Mouse (Mus musculus) forebrain, embryonic 15.5 days (tissue): ENCODE results near the gene Stag2. TPM values are rescaled to one million over a fixed set of nuclear protein-coding genes. Genes with fewer than 3 reads are reported as not detected.

Experiments
- ATAC-seq: fragments of 200-750 bp; cut with Nextera tagmentation; replicated peaks from 2 replicates; pipeline ENCODE4 v1.8.0; 2017; ENCODE audit warnings: mild to moderate bottlenecking, moderate TSS enrichment, moderate library complexity
- H3K27ac ChIP-seq: fragments of 300-500 bp; sonication (generic); replicated peaks from 2 replicates; pipeline ENCODE4 v1.5.1; 2015; ENCODE audit warnings: mild to moderate bottlenecking, inconsistent platforms
- H3K27me3 ChIP-seq: fragments of 300-500 bp; sonication (generic); 2 replicates; pipeline ENCODE4 v1.6.1; 2015; ENCODE audit warnings: inconsistent platforms
- H3K36me3 ChIP-seq: fragments of 300-500 bp; sonication (generic); 2 replicates; pipeline ENCODE4 v1.6.1; 2015; ENCODE audit warnings: mild to moderate bottlenecking, inconsistent platforms
- H3K4me1 ChIP-seq: fragments of 300-500 bp; sonication (generic); 2 replicates; pipeline ENCODE4 v1.6.1; 2015; ENCODE audit warnings: inconsistent platforms
- H3K4me2 ChIP-seq: fragments of 300-500 bp; sonication (generic); replicated peaks from 2 replicates; pipeline ENCODE4 v1.6.1; 2015; ENCODE audit warnings: mild to moderate bottlenecking, inconsistent platforms
- H3K4me3 ChIP-seq: fragments of 300-500 bp; sonication (generic); 2 replicates; pipeline ENCODE4 v1.5.1; 2015; ENCODE audit warnings: mild to moderate bottlenecking, inconsistent platforms
- H3K9ac ChIP-seq: fragments of 300-500 bp; sonication (generic); replicated peaks from 2 replicates; pipeline ENCODE4 v1.6.1; 2015; ENCODE audit warnings: mild to moderate bottlenecking, inconsistent platforms
- H3K9me3 ChIP-seq: fragments of 300-500 bp; sonication (generic); 2 replicates; pipeline ENCODE4 v1.6.1; 2016; ENCODE audit warnings: inconsistent platforms
- WGBS: fragments of 180-500 bp; shearing (Covaris S2); methylation state at CpG from one replicate; pipeline ENCODE4 v1.1.7; 2015; ENCODE audit warnings: mixed read lengths; 5-methylcytosine and 5-hydroxymethylcytosine counted together
- polyA plus RNA-seq: library from polyadenylated mRNA; unstranded; fragments of >200 nt; fragmentation: Nextera tagmentation; extraction: Ambion mirVana; gene quantifications from 2 replicates; pipeline ENCODE4 v1.2.1, GENCODE M21; 2015

Stag2 gene
- 31.4 and 33.0 TPM in 2 replicates for polyA plus RNA-seq

DNA sequence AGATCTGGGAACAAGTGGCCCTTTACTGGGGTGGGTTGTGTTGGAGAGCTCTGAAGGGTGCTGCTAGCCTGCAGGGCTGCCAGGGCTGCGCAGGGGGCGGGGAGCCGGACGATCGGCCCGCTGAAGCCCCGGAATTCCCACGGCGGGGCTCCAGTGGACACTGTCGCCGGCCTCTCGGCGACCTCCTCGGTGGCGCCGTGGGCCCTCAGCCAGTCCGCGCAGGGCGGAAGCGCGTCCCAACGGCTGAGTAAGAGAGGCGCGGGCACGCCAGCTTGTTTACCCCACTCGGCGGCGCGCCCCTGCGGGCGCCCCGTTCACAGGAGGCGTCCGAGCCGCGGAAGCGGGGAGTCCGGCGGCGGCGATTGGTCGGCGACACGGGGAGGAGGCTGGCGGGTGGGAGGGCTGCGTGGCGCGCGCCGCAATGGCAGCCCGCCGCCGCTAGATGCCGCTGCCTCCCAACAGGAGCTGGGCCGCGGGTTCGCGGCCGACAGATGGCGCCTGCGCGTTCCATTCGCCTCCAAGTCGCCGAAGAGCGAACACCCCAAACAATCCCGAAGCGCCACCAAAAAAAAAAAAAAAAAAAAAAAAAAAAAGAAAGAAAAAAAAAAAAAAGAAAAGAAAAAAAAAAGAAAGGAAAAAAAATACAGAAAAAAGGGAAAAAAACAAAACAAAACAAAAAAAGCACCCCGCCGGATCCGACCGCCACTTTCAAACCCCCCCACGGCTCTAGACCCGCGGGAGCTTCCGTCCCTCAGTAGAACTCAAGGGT lies at the start of gene Stag2:
TSS of gene Stag2 (plus strand) at position 530 of the 769 bp plus-strand sequence.
- Histone ChIP-seq H3K4me1 (peaks cover 8% of the 10 kb centered on the region; the same call in 1 of the 2 replicates), H3K4me3 (peak within 1 kb of the TSS; percentile 63), H3K27ac (peak within 1 kb of the TSS; percentile 99), H3K4me2 (peak within 1 kb of the TSS; percentile 44), H3K36me3 (no peaks in the 10 kb centered on the region), H3K27me3 (no peaks in the 10 kb centered on the region), H3K9ac (peak within 1 kb of the TSS; percentile 90), H3K9me3 (no peaks in the 10 kb centered on the region)
- WGBS = 25% methylated on average over 74 of the region's 76 CpGs
- peak; percentile 75 for ATAC-seq

GRCm38 (mm10) chrX:42107137-42107536 lies 42.0 kb upstream of the Stag2 start:
- Histone ChIP-seq H3K9me3 (no peaks in the 10 kb centered on the region), H3K36me3 (peaks cover 8% of the 10 kb centered on the region), H3K9ac (no peak overlapping the region), H3K4me3 (no peak overlapping the region), H3K4me1 (no peaks in the 10 kb centered on the region), H3K4me2 (no peak overlapping the region), H3K27me3 (no peaks in the 10 kb centered on the region), H3K27ac (no peak overlapping the region)
- ATAC-seq = no peak
- WGBS = 93% methylated on average over 6 of the region's 6 CpGs

- Histone ChIP-seq H3K27me3 (no peaks in the 10 kb centered on the region), H3K9ac (no peak overlapping the region), H3K4me3 (no peak overlapping the region), H3K9me3 (no peaks in the 10 kb centered on the region), H3K4me2 (no peak overlapping the region), H3K4me1 (no peaks in the 10 kb centered on the region), H3K36me3 (peaks cover 8% of the 10 kb centered on the region), H3K27ac (no peak overlapping the region)
- WGBS = 62% methylated on average over 1 of the region's 1 CpGs
- no peak for ATAC-seq
Measured at GRCm38 (mm10) chrX:42110585-42110984, 38.5 kb upstream of the Stag2 start.

DNA sequence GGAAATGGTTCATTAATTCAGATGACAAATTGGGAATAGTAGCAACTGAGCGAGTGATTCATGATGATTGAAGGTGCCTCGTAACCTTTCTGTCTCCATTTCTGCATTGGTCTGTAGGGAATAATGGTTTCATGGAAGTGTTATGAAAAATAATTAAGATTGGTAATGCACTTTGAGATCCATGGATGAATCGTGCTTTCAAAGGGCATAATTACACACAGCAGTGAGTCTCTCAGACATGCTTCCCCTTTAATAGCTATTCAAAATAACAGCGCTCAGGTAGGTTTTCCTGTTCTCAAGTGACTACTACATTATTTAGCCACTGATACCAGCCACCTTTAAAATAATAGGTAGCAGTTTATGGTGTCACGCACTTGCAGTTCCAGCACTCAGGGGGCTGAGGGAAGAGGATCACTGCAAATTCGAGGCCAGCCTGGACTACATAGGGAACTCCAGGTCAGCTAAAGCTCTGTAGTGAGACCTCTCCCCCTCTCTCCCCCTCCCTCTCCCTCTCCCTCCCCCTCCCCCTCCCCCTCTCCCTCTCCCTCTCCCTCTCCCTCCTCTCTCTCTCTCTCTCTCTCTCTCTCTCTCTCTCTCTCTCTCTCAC lies 29.6 kb upstream of the Stag2 start:
- Histone ChIP-seq H3K27ac (no peak overlapping the region), H3K9ac (no peak overlapping the region), H3K4me2 (no peak overlapping the region), H3K36me3 (no peaks in the 10 kb centered on the region), H3K4me1 (no peaks in the 10 kb centered on the region), H3K9me3 (no peaks in the 10 kb centered on the region), H3K27me3 (no peaks in the 10 kb centered on the region), H3K4me3 (no peak overlapping the region)
- no peak for ATAC-seq
- WGBS = 72% methylated on average over 6 of the region's 6 CpGs

DNA sequence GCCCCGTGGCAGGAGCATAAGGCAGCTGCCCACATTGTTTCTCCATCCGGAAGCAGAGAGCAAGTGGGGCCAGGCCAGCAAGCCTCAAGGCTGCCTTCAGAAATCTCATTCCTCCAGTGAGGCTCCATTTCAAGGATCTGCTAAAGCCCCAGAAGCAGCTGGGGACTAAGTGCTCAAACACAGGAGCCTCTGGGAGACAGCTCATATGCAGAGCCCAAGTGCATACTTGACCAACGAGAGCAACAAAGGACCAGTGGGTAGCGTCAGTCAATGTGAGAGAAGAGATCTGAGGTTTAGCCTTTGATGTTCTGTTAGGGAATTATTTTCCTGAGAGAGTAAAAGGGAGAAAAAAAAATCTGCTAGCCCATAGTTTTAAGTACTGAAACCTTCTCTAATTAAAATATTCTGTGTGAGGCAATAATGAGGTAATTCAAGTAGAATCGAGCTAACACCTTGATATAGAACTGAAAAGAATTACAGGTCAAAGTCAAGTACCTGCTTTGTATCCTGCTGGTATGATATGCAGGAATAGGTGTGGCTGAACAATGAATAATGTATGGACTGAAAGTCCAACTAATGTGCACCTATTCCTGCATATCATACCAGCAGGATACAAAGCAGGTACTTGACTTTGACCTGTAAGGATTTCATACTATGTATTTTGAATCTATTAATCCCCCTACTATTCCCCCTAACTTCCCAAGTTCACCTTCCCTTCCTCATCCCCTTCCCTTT lies 24.0 kb upstream of the Stag2 start:
- H3K4me1 ChIP-seq = no peaks in the 10 kb centered on the region
- H3K9ac ChIP-seq = no peak overlapping the region
- ATAC-seq = no peak
- H3K4me3 ChIP-seq = no peak overlapping the region
- H3K36me3 ChIP-seq = no peaks in the 10 kb centered on the region
- H3K9me3 ChIP-seq = no peaks in the 10 kb centered on the region
- H3K27me3 ChIP-seq = no peaks in the 10 kb centered on the region
- no peak overlapping the region for H3K4me2 ChIP-seq
- WGBS = 78% methylated on average over 5 of the region's 5 CpGs
- no peak overlapping the region for H3K27ac ChIP-seq

GRCm38 (mm10) chrX:42139882-42140281 lies 9.2 kb upstream of the Stag2 start:
- no peak for ATAC-seq
- H3K27ac ChIP-seq = no peak overlapping the region
- no peaks in the 10 kb centered on the region for H3K36me3 ChIP-seq
- H3K4me3 ChIP-seq = no peak overlapping the region
- no peaks in the 10 kb centered on the region for H3K9me3 ChIP-seq
- no peaks in the 10 kb centered on the region for H3K4me1 ChIP-seq
- no peaks in the 10 kb centered on the region for H3K27me3 ChIP-seq
- 78% methylated on average over 9 of the region's 9 CpGs for WGBS
- no peak overlapping the region for H3K4me2 ChIP-seq
- H3K9ac ChIP-seq = no peak overlapping the region

DNA sequence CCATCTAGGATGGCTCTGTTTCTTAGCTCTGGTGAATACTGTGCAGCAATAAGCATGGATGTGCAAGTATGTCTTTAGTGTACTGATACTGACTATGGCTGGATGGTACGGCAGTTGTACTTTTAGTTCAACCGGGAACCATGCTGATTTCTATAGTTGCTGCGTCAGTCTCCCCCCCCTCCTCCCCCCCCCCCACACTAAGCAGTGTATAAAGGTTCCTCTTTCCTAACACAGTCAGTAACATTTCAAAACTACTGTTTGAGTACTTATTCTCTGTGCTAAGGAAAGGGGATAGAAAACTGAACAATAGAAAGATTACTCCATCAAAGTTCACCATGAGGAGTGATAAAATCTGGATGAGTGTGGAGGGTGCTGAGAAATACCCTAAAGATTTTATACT lies 6.5 kb upstream of the Stag2 start:
- WGBS = 83% methylated on average over 3 of the region's 3 CpGs
- Histone ChIP-seq H3K27ac (no peak overlapping the region), H3K4me1 (no peaks in the 10 kb centered on the region), H3K4me3 (no peak overlapping the region), H3K36me3 (no peaks in the 10 kb centered on the region), H3K9ac (no peak overlapping the region), H3K9me3 (no peaks in the 10 kb centered on the region), H3K4me2 (no peak overlapping the region), H3K27me3 (no peaks in the 10 kb centered on the region)
- ATAC-seq = no peak

GRCm38 (mm10) chrX:42143991-42144390 lies 5.1 kb upstream of the Stag2 start:
- Histone ChIP-seq H3K9me3 (no peaks in the 10 kb centered on the region), H3K27me3 (no peaks in the 10 kb centered on the region), H3K9ac (no peak overlapping the region), H3K27ac (no peak overlapping the region), H3K4me2 (no peak overlapping the region), H3K4me3 (no peak overlapping the region), H3K4me1 (no peaks in the 10 kb centered on the region), H3K36me3 (no peaks in the 10 kb centered on the region)
- no peak for ATAC-seq
- WGBS = 80% methylated on average over 4 of the region's 4 CpGs

- whole genome bisulfite sequencing = 60% methylated on average over 5 of the region's 5 CpGs
- Histone ChIP-seq H3K27me3 (no peaks in the 10 kb centered on the region), H3K36me3 (no peaks in the 10 kb centered on the region), H3K4me2 (peak overlapping the region; percentile 42; the same call in 1 of the 2 replicates), H3K4me3 (no peak overlapping the region), H3K27ac (0 out of 2 replicates have a peak overlapping the region, but pooled peaks have one; percentile 81), H3K9me3 (no peaks in the 10 kb centered on the region), H3K9ac (no peak overlapping the region), H3K4me1 (0 out of 2 replicates have a peak, but pooled peaks cover under 1% of the 10 kb centered on the region)
- no peak for ATAC-seq
Measured at GRCm38 (mm10) chrX:42148016-42148451, 1.1 kb upstream of the Stag2 start.

GRCm38 (mm10) chrX:42149557-42150345 lies 634 bp downstream of the Stag2 start:
- 28% methylated on average over 47 of the region's 71 CpGs for WGBS
- no peaks in the 10 kb centered on the region for H3K27me3 ChIP-seq
- no peaks in the 10 kb centered on the region for H3K9me3 ChIP-seq
- ATAC-seq = peak; percentile 66
- H3K4me1 ChIP-seq = peaks cover 12% of the 10 kb centered on the region; the same call in 1 of the 2 replicates
- peak overlapping the region; percentile 90 for H3K9ac ChIP-seq
- peak overlapping the region; percentile 99 for H3K27ac ChIP-seq
- peak overlapping the region; percentile 63 for H3K4me3 ChIP-seq
- no peaks in the 10 kb centered on the region for H3K36me3 ChIP-seq
- peak overlapping the region; percentile 44 for H3K4me2 ChIP-seq

- H3K4me2 ChIP-seq = peak overlapping the region; percentile 44
- WGBS = 16% methylated on average over 28 of the region's 40 CpGs
- no peaks in the 10 kb centered on the region for H3K27me3 ChIP-seq
- H3K36me3 ChIP-seq = no peaks in the 10 kb centered on the region
- peak overlapping the region; percentile 90 for H3K9ac ChIP-seq
- peak; percentile 85 for ATAC-seq
- H3K9me3 ChIP-seq = no peaks in the 10 kb centered on the region
- H3K27ac ChIP-seq = peak overlapping the region; percentile 99
- H3K4me1 ChIP-seq = peaks cover 12% of the 10 kb centered on the region; the same call in 1 of the 2 replicates
- peak overlapping the region; percentile 63 for H3K4me3 ChIP-seq
Measured at GRCm38 (mm10) chrX:42150346-42151023, 1.4 kb downstream of the Stag2 start.
